Mouse (Mus musculus) limb, embryonic 14.5 days (tissue): ENCODE results near the gene Gm3072. TPM values are rescaled to one million over a fixed set of nuclear protein-coding genes. Genes with fewer than 3 reads are reported as not detected.
"Not testable (repeated sequence)": the region's sequence is repeated elsewhere in the genome, so short reads cannot be mapped to it uniquely, and the experiment has no call there.

Experiments
- ATAC-seq: fragments of 200-750 bp; cut with Nextera tagmentation; 2 replicates; pipeline ENCODE4 v1.8.0; 2017; ENCODE audit warnings: low read depth, moderate number of reproducible peaks, moderate TSS enrichment; ENCODE audit not compliant: low FRiP score
- DNase-seq: peaks from one replicate; pipeline ENCODE4 v3.0.0-alpha.2; 2015; ENCODE audit warnings: low spot score
- H3K27ac ChIP-seq: fragments of 300-500 bp; sonication (generic); replicated peaks from 2 replicates; pipeline ENCODE4 v1.5.1; 2014; ENCODE audit warnings: low read depth, mild to moderate bottlenecking, low read length, moderate library complexity, mixed read lengths
- H3K27me3 ChIP-seq: fragments of 300-500 bp; sonication (generic); 2 replicates; pipeline ENCODE4 v1.6.1; 2014; ENCODE audit warnings: low read length, mixed read lengths; ENCODE audit not compliant: control insufficient read depth, insufficient read depth
- H3K36me3 ChIP-seq: fragments of 300-500 bp; sonication (generic); 2 replicates; pipeline ENCODE4 v1.6.1; 2014; ENCODE audit warnings: mild to moderate bottlenecking, low read length, moderate library complexity, mixed read lengths; ENCODE audit not compliant: control insufficient read depth, insufficient read depth
- H3K4me1 ChIP-seq: fragments of 300-500 bp; sonication (generic); 2 replicates; pipeline ENCODE4 v1.6.1; 2014; ENCODE audit warnings: antibody characterized with exemption, low read length, mixed read lengths; ENCODE audit not compliant: control insufficient read depth, insufficient read depth
- H3K4me2 ChIP-seq: fragments of 300-500 bp; sonication (generic); replicated peaks from 2 replicates; pipeline ENCODE4 v1.6.1; 2014; ENCODE audit warnings: low read depth, mild to moderate bottlenecking, low read length, moderate library complexity; ENCODE audit not compliant: severe bottlenecking
- H3K4me3 ChIP-seq: fragments of 300-500 bp; sonication (generic); replicated peaks from 2 replicates; pipeline ENCODE4 v1.5.1; 2014; ENCODE audit warnings: low read length
- H3K9ac ChIP-seq: fragments of 300-500 bp; sonication (generic); 2 replicates; pipeline ENCODE4 v1.6.1; 2014; ENCODE audit warnings: mild to moderate bottlenecking, low read depth, low read length, moderate library complexity; ENCODE audit not compliant: severe bottlenecking
- H3K9me3 ChIP-seq: fragments of 300-500 bp; sonication (generic); 2 replicates; pipeline ENCODE4 v1.6.1; 2016; ENCODE audit warnings: low read length; ENCODE audit not compliant: control insufficient read depth
- WGBS: fragments of 180-500 bp; shearing (Covaris S2); extraction: QIAGEN DNeasy Blood & Tissue Kit; methylation state at CpG from one replicate; pipeline ENCODE4 v1.1.7; 2014; 5-methylcytosine and 5-hydroxymethylcytosine counted together
- polyA plus RNA-seq, 2 experiments: library from polyadenylated mRNA; depleted of rRNA in 1 of 2; stranded (reverse) in 1 of 2; unstranded in 1 of 2; fragments of >200 nt; fragmentation: Nextera tagmentation in 1 of 2; extraction: Ambion mirVana in 1 of 2; gene quantifications; 2 replicates each; pipeline versions ENCODE4 v1.2.1 to v1.2.3; 2012 to 2014

The Gm3072 gene
- polyA plus RNA-seq, 2 experiments: not detected

- H3K4me3 ChIP-seq, H3K36me3 ChIP-seq, H3K27ac ChIP-seq, DNase-seq, ATAC-seq, H3K4me1 ChIP-seq, H3K9ac ChIP-seq, H3K9me3 ChIP-seq, H3K27me3 ChIP-seq, H3K4me2 ChIP-seq: not testable (repeated sequence)
- no CpG with 5 or more reads among the region's 1 CpGs for WGBS
These were observed 51.5 kb downstream of the Gm3072 start, which contains the start of gene 1700049E17Rik2 for GRCm38 (mm10) chr14:41572911-41573310. TSS of gene 1700049E17Rik2 (plus strand) at chr14:41573211.

Other genes with a start within 250 kb of the Gm3072 start
- not detected in 2 replicates for gene Gm7945, start 238.2 kb downstream of the Gm3072 start, polyA plus RNA-seq (2012; rRNA removed)
- gene Gm7945, start 238.2 kb downstream of the Gm3072 start, polyA plus RNA-seq (2014; fragmentation: Nextera tagmentation; extraction: Ambion mirVana): not detected in 2 replicates
- not detected in 2 replicates for gene Gm6482, start 216.3 kb downstream of the Gm3072 start, polyA plus RNA-seq (2012; rRNA removed)
- not detected in 2 replicates for gene Gm6482, start 216.3 kb downstream of the Gm3072 start, polyA plus RNA-seq (2014; fragmentation: Nextera tagmentation; extraction: Ambion mirVana)
- gene Gm7954, start 171.1 kb downstream of the Gm3072 start, polyA plus RNA-seq (2012; rRNA removed): not detected in 2 replicates
- gene Gm7954, start 171.1 kb downstream of the Gm3072 start, polyA plus RNA-seq (2014; fragmentation: Nextera tagmentation; extraction: Ambion mirVana): not detected in 2 replicates
- not detected in 2 replicates for gene Gm3486, start 135.1 kb downstream of the Gm3072 start, polyA plus RNA-seq (2012; rRNA removed)
- not detected in 2 replicates for gene Gm3486, start 135.1 kb downstream of the Gm3072 start, polyA plus RNA-seq (2014; fragmentation: Nextera tagmentation; extraction: Ambion mirVana)
- not detected in 2 replicates for gene Gm7970, start 69.0 kb downstream of the Gm3072 start, polyA plus RNA-seq (2012; rRNA removed)
- not detected in 2 replicates for gene Gm7970, start 69.0 kb downstream of the Gm3072 start, polyA plus RNA-seq (2014; fragmentation: Nextera tagmentation; extraction: Ambion mirVana)
- not detected in 2 replicates for gene 1700049E17Rik2, start 51.4 kb downstream of the Gm3072 start, polyA plus RNA-seq (2012; rRNA removed)
- gene 1700049E17Rik2, start 51.4 kb downstream of the Gm3072 start, polyA plus RNA-seq (2014; fragmentation: Nextera tagmentation; extraction: Ambion mirVana): not detected in 2 replicates
- not detected in 2 replicates for gene Gm3676, start 21.9 kb upstream of the Gm3072 start, polyA plus RNA-seq (2012; rRNA removed)
- gene Gm3676, start 21.9 kb upstream of the Gm3072 start, polyA plus RNA-seq (2014; fragmentation: Nextera tagmentation; extraction: Ambion mirVana): not detected in 2 replicates
- gene Gm8068, start 77.3 kb upstream of the Gm3072 start, polyA plus RNA-seq (2012; rRNA removed): not detected in 2 replicates
- gene Gm8068, start 77.3 kb upstream of the Gm3072 start, polyA plus RNA-seq (2014; fragmentation: Nextera tagmentation; extraction: Ambion mirVana): not detected in 2 replicates
- gene Gm7929, start 126.0 kb upstream of the Gm3072 start, polyA plus RNA-seq (2012; rRNA removed): not detected in 2 replicates
- not detected in 2 replicates for gene Gm7929, start 126.0 kb upstream of the Gm3072 start, polyA plus RNA-seq (2014; fragmentation: Nextera tagmentation; extraction: Ambion mirVana)
- not detected in 2 replicates for gene Gm47189, start 147.8 kb upstream of the Gm3072 start, polyA plus RNA-seq (2012; rRNA removed)
- gene Gm47189, start 147.8 kb upstream of the Gm3072 start, polyA plus RNA-seq (2014; fragmentation: Nextera tagmentation; extraction: Ambion mirVana): not detected in 2 replicates